Mouse (Mus musculus) right cerebral cortex, adult 18-20 months (tissue): ENCODE measurements at regions not wholly inside any gene's neighbourhood (a gene's known extent, or its start where the extent isn't known, plus 50 kb on each side); places are given as distances from the start of the nearest gene placed in this dataset.
"Not testable (repeated sequence)": the region's sequence is repeated elsewhere in the genome, so short reads cannot be mapped to it uniquely, and the experiment has no call there.

Experiments
- DNase-seq: peaks from one replicate; pipeline ENCODE4 v3.0.0; 2022; ENCODE audit warnings: mixed read lengths

GRCm38 (mm10) chr8:118209301-118209700 is 74.2 kb upstream of the Cdh13 start:
- DNase-seq: not testable (repeated sequence)

- DNase-seq: peak; percentile 14
These were observed 92.7 kb upstream of the Cdh13 start for GRCm38 (mm10) chr8:118190866-118191265.

GRCm38 (mm10) chr8:118189226-118189625 is 94.3 kb upstream of the Cdh13 start:
- no peak for DNase-seq

- DNase-seq: peak; percentile 34
These were observed 114.5 kb upstream of the Cdh13 start for GRCm38 (mm10) chr8:118169001-118169413.

GRCm38 (mm10) chr8:118162171-118162570 is 121.4 kb upstream of the Cdh13 start:
- peak; percentile 40 for DNase-seq

GRCm38 (mm10) chr8:118147359-118148205 is 136.0 kb upstream of the Cdh13 start:
- no peak for DNase-seq

GRCm38 (mm10) chr8:118144546-118144945 is 139.0 kb upstream of the Cdh13 start:
- DNase-seq: no peak

GRCm38 (mm10) chr8:118142311-118142710 is 141.2 kb upstream of the Cdh13 start:
- DNase-seq: no peak

- no peak for DNase-seq
These were observed 143.6 kb upstream of the Cdh13 start for GRCm38 (mm10) chr8:118139928-118140327.

- DNase-seq: no peak
These were observed 145.7 kb upstream of the Cdh13 start for GRCm38 (mm10) chr8:118137846-118138245.

GRCm38 (mm10) chr8:118124993-118125392 is 158.5 kb upstream of the Cdh13 start:
- no peak for DNase-seq

- no peak for DNase-seq
These were observed 169.3 kb upstream of the Cdh13 start for GRCm38 (mm10) chr8:118114253-118114652.

GRCm38 (mm10) chr8:118104464-118105050 is 179.0 kb upstream of the Cdh13 start:
- DNase-seq: no peak

- DNase-seq: no peak
These were observed 182.2 kb upstream of the Cdh13 start for GRCm38 (mm10) chr8:118101346-118101745.

GRCm38 (mm10) chr8:118062736-118063135 is 220.8 kb upstream of the Cdh13 start:
- no peak for DNase-seq

GRCm38 (mm10) chr8:118056781-118057180 is 226.8 kb upstream of the Cdh13 start:
- DNase-seq: no peak

GRCm38 (mm10) chr8:118055536-118055935 is 228.0 kb upstream of the Cdh13 start:
- no peak for DNase-seq

GRCm38 (mm10) chr8:118050386-118050785 is 233.1 kb upstream of the Cdh13 start:
- DNase-seq: no peak

GRCm38 (mm10) chr8:118042253-118042860 is 240.6 kb upstream of the Mphosph6 start:
- no peak for DNase-seq

GRCm38 (mm10) chr8:118041253-118041652 is 239.5 kb upstream of the Mphosph6 start:
- no peak for DNase-seq

- no peak for DNase-seq
These were observed 236.1 kb upstream of the Mphosph6 start for GRCm38 (mm10) chr8:118037801-118038200.

- DNase-seq: no peak
These were observed 232.3 kb upstream of the Mphosph6 start for GRCm38 (mm10) chr8:118034051-118034450.

GRCm38 (mm10) chr8:118031406-118031805 is 229.7 kb upstream of the Mphosph6 start:
- no peak for DNase-seq
